Mouse (Mus musculus): ENCODE results near the gene Spata48.

DNA sequence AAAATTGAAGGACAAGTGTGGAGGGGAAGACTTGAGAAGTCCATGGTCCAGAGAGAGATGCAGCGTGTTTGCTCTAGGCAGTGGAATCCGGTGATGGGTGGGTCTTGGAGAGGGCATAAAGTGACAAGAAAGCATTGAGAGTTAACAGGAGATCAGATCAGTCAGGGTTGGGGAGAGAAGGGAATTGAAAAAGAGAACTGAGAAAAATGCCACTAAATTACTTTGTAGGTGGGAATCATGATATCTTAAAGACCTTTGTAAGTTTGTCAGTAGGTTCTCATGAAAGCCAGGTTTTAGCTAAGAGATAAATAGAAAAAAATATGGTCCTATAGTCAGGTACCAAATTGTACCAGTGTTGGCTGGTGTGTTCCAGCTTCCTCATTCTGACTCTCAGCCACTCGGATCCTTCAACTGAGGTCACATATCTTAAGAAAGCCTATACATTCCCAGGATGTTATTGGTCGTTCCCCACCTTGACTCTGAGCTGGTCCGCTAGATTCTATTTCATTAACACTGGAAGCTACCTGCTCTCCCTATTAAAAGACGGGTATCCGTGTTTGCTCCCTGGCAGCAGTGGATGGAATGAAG, 97.3 kb downstream of the Spata48 start:
- TF ChIP-seq CTCF (IDR thresholded peaks at IDR 0.05; ENCODE audit: low read depth) (no peak), EP300 (IDR thresholded peaks at IDR 0.05; ENCODE audit: low read depth) (no peak)

All from heart, postnatal 0 days (tissue).